Mouse (Mus musculus) lung, adult 18-20 months (tissue): Measurements from ENCODE around the gene Slc28a1.
A peak's percentile ranks its signal among the peaks of the same experiment; 100 is the strongest.

Experiments
- DNase-seq, 2 experiments: peaks; one replicate each; pipeline ENCODE4 v3.0.0; 2022; ENCODE audit warnings: mixed read lengths in 2 of 2

Gene Slc28a1

DNA sequence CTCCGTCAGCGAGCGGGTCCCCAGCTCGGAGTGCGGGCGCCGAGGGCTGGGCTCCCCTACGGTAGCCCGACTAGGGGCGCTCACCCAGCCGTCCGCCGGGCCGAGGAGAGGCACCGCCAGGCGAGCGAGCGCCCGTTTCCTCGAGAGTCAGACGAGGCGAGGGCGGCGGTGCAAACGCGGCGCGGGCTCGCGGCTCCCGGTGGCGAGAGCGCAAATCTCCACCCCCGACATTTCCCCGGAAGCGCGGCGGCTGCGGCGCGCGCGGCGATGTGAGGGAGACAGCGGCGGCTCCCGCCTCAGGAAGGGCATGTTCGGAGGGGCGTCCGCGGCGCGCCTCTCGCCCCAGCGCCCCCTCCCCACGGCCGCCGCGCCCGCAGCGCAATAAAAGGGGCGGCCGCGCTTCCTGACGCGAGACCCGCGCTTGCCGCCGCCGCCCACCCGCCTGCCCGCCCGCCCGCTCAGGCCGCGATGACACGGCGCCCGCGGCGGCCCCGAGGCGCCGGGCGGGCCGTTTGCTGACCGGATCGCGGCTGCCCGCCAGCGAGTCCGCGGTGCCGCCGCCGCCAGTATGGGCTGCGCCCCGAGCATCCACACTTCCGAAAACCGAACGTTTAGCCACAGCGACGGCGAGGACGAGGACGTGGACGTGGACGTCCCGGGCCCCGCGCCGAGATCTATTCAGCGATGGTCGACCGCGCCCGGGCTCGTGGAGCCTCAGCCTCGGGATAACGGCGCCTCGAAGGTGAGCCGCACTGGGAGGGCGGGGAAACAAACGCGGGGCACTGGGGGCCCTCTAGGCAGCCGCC, 99.0 kb downstream of the Slc28a1 start, which contains the start of gene Pde8a:
Gene Pde8a, plus strand, starts transcription at position 250 of the 806 bp plus-strand sequence.
- peak in 1 of 2 experiments; percentile 12 for DNase-seq

DNA sequence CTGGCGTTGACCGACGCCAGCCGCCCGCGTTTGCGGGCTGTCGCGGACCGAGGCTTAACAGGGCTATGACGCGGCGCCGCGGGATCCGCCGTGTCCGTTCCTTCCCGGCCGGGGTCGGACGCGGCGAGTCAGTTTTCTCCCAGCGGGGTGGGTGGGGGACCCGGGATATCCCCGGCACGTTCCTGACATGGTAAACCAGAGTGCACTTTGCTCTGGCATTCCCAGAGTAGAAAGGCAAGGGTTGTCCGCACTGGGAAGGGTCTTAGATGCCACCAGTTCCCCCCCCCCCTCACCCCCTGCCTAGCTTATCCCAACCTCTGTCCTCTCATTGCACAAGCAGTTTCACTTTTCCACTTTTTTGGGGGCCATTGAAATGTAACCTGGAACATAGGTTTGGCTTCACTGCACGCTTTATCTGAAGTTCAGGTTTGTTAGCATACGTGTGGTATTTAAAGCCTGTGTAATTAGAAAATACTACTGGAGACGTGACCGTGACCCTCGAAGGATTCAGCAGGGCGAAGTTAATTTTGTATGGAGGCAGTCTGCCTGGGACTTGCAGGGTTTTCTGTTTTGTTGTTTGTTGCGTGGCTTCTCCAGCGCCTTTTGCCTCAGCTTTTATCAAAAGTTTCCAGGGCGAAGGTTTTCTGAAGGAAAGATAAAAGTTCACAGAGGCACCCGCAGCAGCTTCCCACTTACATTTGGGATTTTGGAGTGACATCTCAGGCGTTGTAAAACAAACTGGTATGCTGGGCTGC, 99.7 kb downstream of the Slc28a1 start:
- DNase-seq = no peak

DNA sequence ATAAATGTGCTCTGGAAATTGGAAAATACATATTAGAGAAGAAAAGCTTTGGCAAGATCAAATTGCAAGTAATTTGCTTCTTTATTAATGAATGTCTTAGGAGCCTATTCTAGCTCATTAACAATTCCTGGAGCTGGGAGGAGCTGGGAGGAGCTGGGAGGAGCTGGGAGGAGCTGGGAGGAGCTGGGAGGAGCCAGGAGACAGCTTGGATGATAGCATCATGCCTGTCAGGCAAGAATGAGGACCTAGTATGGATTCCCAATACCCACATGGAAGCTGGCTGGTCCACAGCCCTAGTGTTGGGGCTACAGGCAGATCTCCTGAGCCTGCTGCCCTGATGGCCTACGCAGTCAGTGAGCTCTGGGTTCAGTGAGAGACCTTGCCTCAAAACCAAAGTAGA, 101.4 kb downstream of the Slc28a1 start:
- no peak for DNase-seq

DNA sequence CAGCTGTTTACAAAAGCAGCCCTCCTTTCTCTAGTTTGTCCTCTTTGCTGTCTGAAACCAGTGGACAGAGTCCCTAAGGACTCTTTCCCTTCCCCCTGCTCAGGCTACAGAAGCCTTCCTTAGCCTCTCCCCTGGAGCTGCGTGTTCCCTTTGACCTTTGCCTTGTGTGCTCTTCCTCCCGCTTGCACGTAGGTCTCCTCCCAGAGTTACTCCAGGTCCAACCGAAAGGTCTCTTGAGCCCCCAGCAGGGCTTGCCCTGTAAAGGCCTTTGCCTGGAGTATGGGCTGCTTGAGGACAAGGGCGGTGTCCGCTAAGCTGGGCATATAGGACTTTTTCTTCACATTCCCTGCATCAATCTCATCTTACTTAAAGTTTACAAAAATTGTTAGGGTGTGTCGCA, 104.7 kb downstream of the Slc28a1 start:
- DNase-seq = no peak
